Comparison of ENCODE assay signal across 28 mouse cellular contexts in the genomic region with DNA sequence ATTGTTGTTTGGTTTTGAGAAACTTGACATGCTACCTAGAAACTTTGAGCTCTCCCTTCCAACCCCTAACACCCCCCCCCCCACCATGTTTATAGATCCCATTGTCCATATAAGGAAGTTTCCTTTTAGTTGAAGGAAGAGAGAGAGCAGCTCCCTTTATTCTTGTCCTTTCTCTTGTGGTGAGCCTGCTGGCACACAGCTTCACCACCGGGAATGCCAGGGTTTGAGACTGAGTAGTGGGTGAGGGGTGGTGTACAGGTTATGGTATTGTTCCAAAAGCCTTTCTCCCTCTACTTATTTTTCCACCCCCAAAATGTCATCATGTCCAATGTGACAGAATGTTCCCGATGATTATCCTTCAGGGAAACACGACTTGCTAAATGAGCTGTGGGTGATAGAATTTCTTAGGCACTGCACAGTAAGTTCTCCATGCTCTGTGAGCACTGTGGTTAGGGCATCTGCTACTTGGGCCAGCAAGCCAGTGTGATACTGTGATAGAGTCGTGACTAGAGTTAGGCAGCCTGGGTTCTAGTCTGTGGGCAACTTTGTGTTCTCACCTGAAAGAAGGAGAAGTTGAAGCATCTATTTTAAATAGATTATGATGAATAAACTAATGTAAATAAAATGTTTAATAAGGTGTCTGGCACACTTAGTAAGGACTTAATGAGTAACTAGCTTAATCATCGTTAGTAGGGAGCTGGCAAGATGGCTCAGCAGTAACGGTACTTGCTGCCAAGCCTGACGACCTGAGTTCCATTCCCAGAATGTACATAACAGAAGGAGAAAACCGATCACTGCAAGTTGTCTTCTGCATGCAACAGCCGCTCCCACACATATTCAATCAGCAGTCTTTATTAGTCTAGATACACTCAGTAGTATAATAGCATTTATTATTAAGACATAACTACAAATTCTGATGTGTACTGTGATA.
DNase-seq lines count a peak whose midpoint lies in the region; ATAC-seq and TF ChIP-seq lines count a peak whose summit lies in the region.
"Had no signal": no experiment of that assay in that cellular context is flagged by ENCODE, and none has a peak within 500 bp of the region (broad histone marks: within the 10 kb centered on the region; RNA-seq: fewer than 3 reads in every experiment).

No protein-coding gene starts in this region.

- H3K4me2 ChIP-seq in kidney, embryonic 16.5 days (replicated peaks; ENCODE audit: low read depth, low read length) = no peak overlapping the region
- H3K4me2 ChIP-seq in lung, embryonic 14.5 days = no peak overlapping the region
- H3K4me2 ChIP-seq: embryonic facial prominence, embryonic 12.5 days; heart, embryonic 13.5 days; limb, embryonic 12.5 days; liver, embryonic 12.5 days had no signal

- DNase-seq in kidney, adult 9 months = no peak
- DNase-seq in lung, embryonic 14.5 days = no peak
- no peak for DNase-seq in lung, postnatal 4 days
- DNase-seq in Muller cell, postnatal 12 days (ENCODE audit: inconsistent ontology term) = peak; percentile 61
- peak; percentile 37 for DNase-seq in adipocyte (ENCODE audit: low spot score)
- DNase-seq in thymus, adult 2 months = no peak
- DNase-seq: adrenal gland, postnatal 10 days; B cell, adult 2 months; cerebellum, adult 11 months; cerebellum, adult 9-11 months; embryo, embryonic 11 days; gastrocnemius, adult 2 months; gastrocnemius, postnatal 36 days; heart, adult 2 months; heart, postnatal 10 days; kidney, adult 18-20 months; kidney, postnatal 14 days; liver, postnatal 0 days; spleen, adult 18-20 months; thymus, postnatal 4 days had no signal

- H3K4me3 ChIP-seq in kidney, embryonic 16.5 days (ENCODE audit: low read length) = no peak overlapping the region
- no peak overlapping the region for H3K4me3 ChIP-seq in lung, embryonic 14.5 days (ENCODE audit: low read depth, low read length)
- H3K4me3 ChIP-seq in thymus, adult 2 months (ENCODE audit: control insufficient read depth, insufficient read depth, low read length) = no peak overlapping the region
- H3K4me3 ChIP-seq: embryonic facial prominence, embryonic 12.5 days; gastrocnemius, adult 2 months; heart, adult 2 months; heart, embryonic 13.5 days; limb, embryonic 12.5 days; liver, embryonic 12.5 days had no signal

- no peak for TF ChIP-seq POLR2A in thymus, adult 2 months (IDR thresholded peaks at IDR 0.05; ENCODE audit: control insufficient read depth, extremely low read depth, insufficient read depth, low read length, poor library complexity)

- no peak for TF ChIP-seq CTCF in lung, embryonic 14.5 days (IDR thresholded peaks at IDR 0.05; ENCODE audit: low read depth)
- TF ChIP-seq CTCF in thymus, adult 2 months (IDR thresholded peaks at IDR 0.05; ENCODE audit: borderline replicate concordance, control insufficient read depth, extremely low read depth, insufficient read depth, low read length, poor library complexity) = no peak

- no peak for ATAC-seq in kidney, embryonic 16.5 days (ENCODE audit: low FRiP score, low TSS enrichment)
- no peak for ATAC-seq in lung, embryonic 14.5 days (ENCODE audit: insufficient read depth)
- ATAC-seq: forebrain, embryonic 14.5 days; hindbrain, embryonic 16.5 days; liver, embryonic 12.5 days; liver, postnatal 0 days had no signal

- peaks cover 35% of the 10 kb centered on the region for H3K4me1 ChIP-seq in kidney, embryonic 16.5 days (ENCODE audit: insufficient read depth, low read length)
- H3K4me1 ChIP-seq in lung, embryonic 14.5 days (ENCODE audit: insufficient read depth) = peaks cover 18% of the 10 kb centered on the region
- no peaks in the 10 kb centered on the region for H3K4me1 ChIP-seq in thymus, adult 2 months (replicated peaks; ENCODE audit: control insufficient read depth, insufficient read depth, low read length)

- no peaks in the 10 kb centered on the region for H3K36me3 ChIP-seq in kidney, embryonic 16.5 days (ENCODE audit: insufficient read depth, low read length)
- no peaks in the 10 kb centered on the region for H3K36me3 ChIP-seq in lung, embryonic 14.5 days (ENCODE audit: insufficient read depth)
- no peaks in the 10 kb centered on the region for H3K36me3 ChIP-seq in thymus, adult 2 months (ENCODE audit: control insufficient read depth, insufficient read depth, low read length)
- H3K36me3 ChIP-seq: embryonic facial prominence, embryonic 12.5 days; limb, embryonic 12.5 days; liver, embryonic 12.5 days had no signal

- H3K27ac ChIP-seq in kidney, embryonic 16.5 days (ENCODE audit: low read length) = peak overlapping the region; percentile 30; the same call in 1 of the 2 replicates
- H3K27ac ChIP-seq in lung, embryonic 14.5 days (ENCODE audit: low read depth) = 0 out of 2 replicates have a peak overlapping the region, but pooled peaks have one; percentile 39
- no peak overlapping the region for H3K27ac ChIP-seq in thymus, adult 2 months (ENCODE audit: control insufficient read depth, insufficient read depth, low read length)
- H3K27ac ChIP-seq: embryonic facial prominence, embryonic 12.5 days; gastrocnemius, adult 2 months; heart, adult 2 months; limb, embryonic 12.5 days; liver, embryonic 12.5 days had no signal

- no peaks in the 10 kb centered on the region for H3K27me3 ChIP-seq in kidney, embryonic 16.5 days (ENCODE audit: insufficient read depth, low read length)
- no peaks in the 10 kb centered on the region for H3K27me3 ChIP-seq in lung, embryonic 14.5 days (ENCODE audit: insufficient read depth, low read length)
- no peaks in the 10 kb centered on the region for H3K27me3 ChIP-seq in thymus, adult 2 months (ENCODE audit: control insufficient read depth, insufficient read depth, low read length)
- H3K27me3 ChIP-seq: CH12.LX; embryonic facial prominence, embryonic 12.5 days; heart, embryonic 13.5 days; limb, embryonic 12.5 days; liver, embryonic 12.5 days had no signal

- H3K9ac ChIP-seq in kidney, embryonic 16.5 days (replicated peaks; ENCODE audit: low read length) = no peak overlapping the region
- H3K9ac ChIP-seq in lung, embryonic 14.5 days = no peak overlapping the region
- H3K9ac ChIP-seq: embryonic facial prominence, embryonic 12.5 days; limb, embryonic 12.5 days; liver, embryonic 12.5 days; liver, postnatal 0 days had no signal

- WGBS in kidney, embryonic 16.5 days = 62% methylated on average over 9 of the region's 9 CpGs
- 67% methylated on average over 9 of the region's 9 CpGs for WGBS in lung, embryonic 14.5 days
- WGBS in thymus, adult 2 months = 89% methylated on average over 9 of the region's 9 CpGs

- no peaks in the 10 kb centered on the region for H3K9me3 ChIP-seq in kidney, embryonic 16.5 days (ENCODE audit: low read length)
- no peaks in the 10 kb centered on the region for H3K9me3 ChIP-seq in lung, embryonic 14.5 days (ENCODE audit: low read depth, low read length)
- H3K9me3 ChIP-seq: embryonic facial prominence, embryonic 12.5 days; heart, embryonic 13.5 days; limb, embryonic 12.5 days; liver, embryonic 12.5 days had no signal

Comparison
In these comparisons a context has a peak if more than half of its experiments do, and no peak if none do; other contexts are left out.
1. DNase-seq: peak in Muller cell, postnatal 12 days (single experiment) and adipocyte (single experiment); none in kidney, adult 9 months (single experiment), lung, embryonic 14.5 days (single experiment), lung, postnatal 4 days (0 of 2) and thymus, adult 2 months (single experiment).